Mouse (Mus musculus) kidney, adult 10 weeks (tissue): Measurements from ENCODE around the gene Fut7. TPM values are rescaled to one million over a fixed set of nuclear protein-coding genes. Genes with fewer than 3 reads are reported as not detected.

Source experiments
- polyA plus RNA-seq: library from polyadenylated mRNA; stranded (reverse); fragments of 350-450 nt; fragmentation: Illumina TruSeq; extraction: RNeasy Lipid Tissue Mini Kit (QIAGEN cat#74804); gene quantifications from one replicate; pipeline ENCODE4 v1.2.3, GENCODE M21; 2014; ENCODE audit warnings: low read depth, low replicate concordance

Fut7 gene
- polyA plus RNA-seq = not detected

GRCm38 (mm10) chr2:25422587-25423410 is at the start of gene Fut7:
Gene Fut7 (plus strand): TSS chr2:25423267.

GRCm38 (mm10) chr2:25395721-25396596 is 27.1 kb upstream of the Fut7 start, which contains the start of gene Entpd2:
Gene Entpd2 (plus strand): TSS chr2:25395874.

GRCm38 (mm10) chr2:25399051-25399450 is 24.0 kb upstream of the Fut7 start, which contains the start of gene Npdc1:
Gene Npdc1 (plus strand): TSS chr2:25399351.

GRCm38 (mm10) chr2:25428442-25429236 is 5.6 kb downstream of the Fut7 start, which contains the start of gene Abca2:
Gene Abca2 (plus strand): TSS chr2:25428703.

GRCm38 (mm10) chr2:25456205-25456953 is 33.3 kb downstream of the Fut7 start, which contains the start of gene Clic3:
Gene Clic3 (plus strand): TSS chr2:25456838.

GRCm38 (mm10) chr2:25460551-25461309 is 37.7 kb downstream of the Fut7 start, which contains the start of gene Paxx:
Gene Paxx (minus strand): TSS chr2:25461094.

GRCm38 (mm10) chr2:25469969-25470368 is 46.9 kb downstream of the Fut7 start, which contains the start of gene Ptgds:
Gene Ptgds (minus strand): TSS chr2:25470046.

Other genes starting within 250 kb of the Fut7 start
- 3.8 TPM for gene Nrarp, start 242.5 kb upstream of the Fut7 start, polyA plus RNA-seq
- gene Tor4a, start 226.4 kb upstream of the Fut7 start, polyA plus RNA-seq = 1.4 TPM
- 5.2 TPM for gene Nelfb, start 211.8 kb upstream of the Fut7 start, polyA plus RNA-seq
- gene Stpg3, start 208.6 kb upstream of the Fut7 start, polyA plus RNA-seq = not detected
- gene Fam166a, start 204.5 kb upstream of the Fut7 start, polyA plus RNA-seq = not detected
- gene Tubb4b, start 198.6 kb upstream of the Fut7 start, polyA plus RNA-seq = 24.5 TPM
- 5.6 TPM for gene Slc34a3, start 188.9 kb upstream of the Fut7 start, polyA plus RNA-seq
- gene Rnf224, start 186.5 kb upstream of the Fut7 start, polyA plus RNA-seq = not detected
- gene Rnf208, start 181.0 kb upstream of the Fut7 start, polyA plus RNA-seq = not detected
- not detected for gene Cysrt1, start 180.8 kb upstream of the Fut7 start, polyA plus RNA-seq
- 1.5 TPM for gene AL732309.1, start 176.4 kb upstream of the Fut7 start, polyA plus RNA-seq
- gene Tmem203, start 167.8 kb upstream of the Fut7 start, polyA plus RNA-seq = 0.61 TPM
- 3.2 TPM for gene Tprn, start 160.6 kb upstream of the Fut7 start, polyA plus RNA-seq
- 1.2 TPM for gene Ssna1, start 150.8 kb upstream of the Fut7 start, polyA plus RNA-seq
- 4.5 TPM for gene Anapc2, start 150.8 kb upstream of the Fut7 start, polyA plus RNA-seq
- gene Tmem210, start 135.1 kb upstream of the Fut7 start, polyA plus RNA-seq = not detected
- not detected for gene Lrrc26, start 133.4 kb upstream of the Fut7 start, polyA plus RNA-seq
- gene Grin1, start 104.1 kb upstream of the Fut7 start, polyA plus RNA-seq = not detected
- gene Man1b1, start 90.9 kb upstream of the Fut7 start, polyA plus RNA-seq = 15.0 TPM
- gene Dpp7, start 66.9 kb upstream of the Fut7 start, polyA plus RNA-seq = 34.5 TPM
- 3.9 TPM for gene Uap1l1, start 57.6 kb upstream of the Fut7 start, polyA plus RNA-seq
- gene Sapcd2, start 50.9 kb upstream of the Fut7 start, polyA plus RNA-seq = not detected
- gene Entpd2, start 27.4 kb upstream of the Fut7 start, polyA plus RNA-seq = 0.36 TPM
- gene Npdc1, start 23.9 kb upstream of the Fut7 start, polyA plus RNA-seq = 4.3 TPM
- gene Abca2, start 5.4 kb downstream of the Fut7 start, polyA plus RNA-seq = 0.77 TPM
- not detected for gene Clic3, start 33.6 kb downstream of the Fut7 start, polyA plus RNA-seq
- 2.2 TPM for gene Paxx, start 37.8 kb downstream of the Fut7 start, polyA plus RNA-seq
- not detected for gene Ptgds, start 46.8 kb downstream of the Fut7 start, polyA plus RNA-seq
- gene Lcn12, start 70.6 kb downstream of the Fut7 start, polyA plus RNA-seq = not detected
- gene Fbxw5, start 77.5 kb downstream of the Fut7 start, polyA plus RNA-seq = 0.40 TPM
- 1.7 TPM for gene C8g, start 78.5 kb downstream of the Fut7 start, polyA plus RNA-seq
- gene Traf2, start 123.7 kb downstream of the Fut7 start, polyA plus RNA-seq = 0.65 TPM
- 0.89 TPM for gene Edf1, start 134.6 kb downstream of the Fut7 start, polyA plus RNA-seq
- gene Mamdc4, start 151.6 kb downstream of the Fut7 start, polyA plus RNA-seq = not detected
- 1.1 TPM for gene Phpt1, start 152.0 kb downstream of the Fut7 start, polyA plus RNA-seq
- gene Ajm1, start 158.5 kb downstream of the Fut7 start, polyA plus RNA-seq = not detected
- gene Rabl6, start 185.3 kb downstream of the Fut7 start, polyA plus RNA-seq = 37.2 TPM
- not detected for gene Ccdc183, start 194.4 kb downstream of the Fut7 start, polyA plus RNA-seq
- 4.8 TPM for gene Tmem141, start 198.7 kb downstream of the Fut7 start, polyA plus RNA-seq
- not detected for gene Fcna, start 204.8 kb downstream of the Fut7 start, polyA plus RNA-seq
- gene Lcn8, start 229.9 kb downstream of the Fut7 start, polyA plus RNA-seq = not detected
- gene Lcn5, start 234.7 kb downstream of the Fut7 start, polyA plus RNA-seq = not detected